Mouse (Mus musculus): ENCODE results near the gene C2cd5. TPM values are rescaled to one million over a fixed set of nuclear protein-coding genes. Genes with fewer than 3 reads are reported as not detected.

C2cd5 gene
- polyA plus RNA-seq, 1 experiment from 2014 or later: 7.9 TPM

- no peak for DNase-seq
- Histone ChIP-seq H3K9me3 (ENCODE audit: low read length) (no peaks in the 10 kb centered on the region), H3K9ac (replicated peaks) (no peak overlapping the region), H3K36me3 (replicated peaks; ENCODE audit: insufficient read depth, low read length) (no peaks in the 10 kb centered on the region), H3K4me2 (ENCODE audit: low read depth, low read length) (no peak overlapping the region), H3K27ac (ENCODE audit: low read depth) (no peak overlapping the region), H3K27me3 (ENCODE audit: insufficient read depth, low read length) (no peaks in the 10 kb centered on the region), H3K4me1 (ENCODE audit: insufficient read depth) (peaks cover 10% of the 10 kb centered on the region), H3K4me3 (ENCODE audit: low read depth, low read length) (no peak overlapping the region)
- ATAC-seq: no peak
- TF ChIP-seq CTCF (IDR thresholded peaks at IDR 0.05; ENCODE audit: low read depth) (peak; percentile 25; the same call in 1 of the 2 replicates), EP300 (IDR thresholded peaks at IDR 0.05; ENCODE audit: low read depth) (no peak)
- 71% methylated on average over 7 of the region's 7 CpGs for WGBS (ENCODE audit: insufficient replicate concordance)
These were observed 10.4 kb upstream of the C2cd5 start for GRCm38 (mm10) chr6:143110371-143110770.

DNA sequence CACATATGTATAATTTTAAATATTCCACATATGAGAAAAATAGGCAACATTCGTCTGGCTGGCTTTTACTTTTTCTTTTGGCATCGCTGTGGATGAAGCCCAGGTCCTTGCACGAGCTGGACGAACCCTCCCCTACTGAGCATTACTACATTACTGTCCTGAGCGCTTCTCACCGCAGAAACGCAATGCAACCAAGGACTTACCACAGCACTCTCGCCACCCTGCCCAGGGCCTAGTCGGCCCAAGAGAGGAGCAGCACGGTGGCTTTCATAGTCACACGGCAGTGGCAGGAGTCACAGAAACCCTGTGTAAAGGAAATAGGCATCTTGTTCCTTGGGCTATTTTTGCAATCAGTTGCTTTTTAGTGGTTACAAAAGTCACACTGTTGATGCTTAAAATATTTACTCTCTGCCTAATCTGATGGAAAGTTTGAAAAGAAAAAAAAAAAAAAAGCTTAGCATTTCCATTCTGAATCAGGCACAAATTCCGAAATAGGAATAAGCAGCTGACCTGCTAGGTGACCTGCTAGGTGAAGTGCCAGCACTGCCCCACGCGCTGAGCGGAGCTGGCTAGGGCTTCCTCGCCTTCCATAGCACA is 9.8 kb upstream of the C2cd5 start:
- no peak overlapping the region for H3K4me3 ChIP-seq (ENCODE audit: low read depth, low read length)

DNA sequence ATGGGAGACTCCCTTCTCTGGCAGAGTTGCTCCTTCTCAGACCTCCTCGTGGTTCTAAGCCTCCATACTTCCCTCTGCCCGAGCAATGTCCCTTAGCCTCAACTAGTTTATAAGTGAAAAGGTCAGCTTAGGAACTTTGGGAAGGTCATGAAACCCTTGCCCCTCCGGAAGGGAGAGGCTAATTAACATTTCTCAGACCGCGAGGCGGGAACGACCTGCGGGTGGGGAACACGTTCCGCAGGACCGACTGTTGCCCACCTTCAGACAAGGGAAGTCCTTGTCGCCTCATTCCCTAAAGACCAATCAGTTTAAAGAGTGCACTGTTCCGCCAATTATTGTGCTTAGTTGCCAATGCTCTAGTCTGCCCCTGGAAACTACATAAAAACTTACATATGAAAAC is 8.1 kb upstream of the C2cd5 start:
- no peak overlapping the region for H3K9ac ChIP-seq (replicated peaks)
- no peak overlapping the region for H3K4me3 ChIP-seq (ENCODE audit: low read depth, low read length)
- no peaks in the 10 kb centered on the region for H3K36me3 ChIP-seq (replicated peaks; ENCODE audit: insufficient read depth, low read length)
- TF ChIP-seq EP300 (IDR thresholded peaks at IDR 0.05; ENCODE audit: low read depth): no peak
- no peak for TF ChIP-seq CTCF (IDR thresholded peaks at IDR 0.05; ENCODE audit: low read depth)
- H3K27ac ChIP-seq (ENCODE audit: low read depth): no peak overlapping the region
- H3K4me1 ChIP-seq (ENCODE audit: insufficient read depth): no peaks in the 10 kb centered on the region
- 71% methylated on average over 13 of the region's 13 CpGs for WGBS (ENCODE audit: insufficient replicate concordance)
- H3K27me3 ChIP-seq (ENCODE audit: insufficient read depth, low read length): no peaks in the 10 kb centered on the region
- DNase-seq (no peak), ATAC-seq (no peak)
- no peak overlapping the region for H3K4me2 ChIP-seq (ENCODE audit: low read depth, low read length)
- H3K9me3 ChIP-seq (ENCODE audit: low read length): no peaks in the 10 kb centered on the region

More for the DNA sequence above, 9.8 kb upstream of the C2cd5 start:
- ATAC-seq (no peak), DNase-seq (no peak)
- WGBS (ENCODE audit: insufficient replicate concordance): 63% methylated on average over 16 of the region's 16 CpGs
- no peak for TF ChIP-seq EP300 (IDR thresholded peaks at IDR 0.05; ENCODE audit: low read depth)
- TF ChIP-seq CTCF (IDR thresholded peaks at IDR 0.05; ENCODE audit: low read depth): no peak
- H3K36me3 ChIP-seq (replicated peaks; ENCODE audit: insufficient read depth, low read length): no peaks in the 10 kb centered on the region
- no peaks in the 10 kb centered on the region for H3K9me3 ChIP-seq (ENCODE audit: low read length)
- H3K4me1 ChIP-seq (ENCODE audit: insufficient read depth): peaks cover 4% of the 10 kb centered on the region
- H3K27ac ChIP-seq (ENCODE audit: low read depth): no peak overlapping the region
- H3K9ac ChIP-seq (replicated peaks): no peak overlapping the region
- H3K27me3 ChIP-seq (ENCODE audit: insufficient read depth, low read length): no peaks in the 10 kb centered on the region
- H3K4me2 ChIP-seq (ENCODE audit: low read depth, low read length): no peak overlapping the region

GRCm38 (mm10) chr6:143107611-143108010 is 7.7 kb upstream of the C2cd5 start:
- DNase-seq (no peak), ATAC-seq (no peak)
- H3K36me3 ChIP-seq (replicated peaks; ENCODE audit: insufficient read depth, low read length): no peaks in the 10 kb centered on the region
- H3K4me3 ChIP-seq (ENCODE audit: low read depth, low read length): no peak overlapping the region
- no peaks in the 10 kb centered on the region for H3K4me1 ChIP-seq (ENCODE audit: insufficient read depth)
- 85% methylated on average over 4 of the region's 4 CpGs for WGBS (ENCODE audit: insufficient replicate concordance)
- no peaks in the 10 kb centered on the region for H3K9me3 ChIP-seq (ENCODE audit: low read length)
- no peak for TF ChIP-seq CTCF (IDR thresholded peaks at IDR 0.05; ENCODE audit: low read depth)
- no peak for TF ChIP-seq EP300 (IDR thresholded peaks at IDR 0.05; ENCODE audit: low read depth)
- no peaks in the 10 kb centered on the region for H3K27me3 ChIP-seq (ENCODE audit: insufficient read depth, low read length)
- H3K4me2 ChIP-seq (ENCODE audit: low read depth, low read length): no peak overlapping the region
- H3K9ac ChIP-seq (replicated peaks): no peak overlapping the region
- H3K27ac ChIP-seq (ENCODE audit: low read depth): no peak overlapping the region

- Histone ChIP-seq H3K9ac (replicated peaks) (no peak overlapping the region), H3K4me2 (ENCODE audit: low read depth, low read length) (no peak overlapping the region), H3K4me3 (ENCODE audit: low read depth, low read length) (no peak overlapping the region), H3K27ac (ENCODE audit: low read depth) (no peak overlapping the region), H3K36me3 (replicated peaks; ENCODE audit: insufficient read depth, low read length) (no peaks in the 10 kb centered on the region), H3K4me1 (ENCODE audit: insufficient read depth) (0 out of 2 replicates have a peak, but pooled peaks cover under 1% of the 10 kb centered on the region), H3K9me3 (ENCODE audit: low read length) (no peaks in the 10 kb centered on the region), H3K27me3 (ENCODE audit: insufficient read depth, low read length) (no peaks in the 10 kb centered on the region)
- 49% methylated on average over 3 of the region's 3 CpGs for WGBS (ENCODE audit: insufficient replicate concordance)
- DNase-seq (no peak), ATAC-seq (no peak)
- TF ChIP-seq CTCF (IDR thresholded peaks at IDR 0.05; ENCODE audit: low read depth): no peak
- TF ChIP-seq EP300 (IDR thresholded peaks at IDR 0.05; ENCODE audit: low read depth): no peak
These were observed 5.8 kb upstream of the C2cd5 start for GRCm38 (mm10) chr6:143105766-143106165.

- Histone ChIP-seq H3K36me3 (replicated peaks; ENCODE audit: insufficient read depth, low read length) (no peaks in the 10 kb centered on the region), H3K4me1 (ENCODE audit: insufficient read depth) (0 out of 2 replicates have a peak, but pooled peaks cover 4% of the 10 kb centered on the region), H3K4me3 (ENCODE audit: low read depth, low read length) (no peak overlapping the region), H3K27ac (ENCODE audit: low read depth) (no peak overlapping the region), H3K9ac (replicated peaks) (no peak overlapping the region), H3K27me3 (ENCODE audit: insufficient read depth, low read length) (no peaks in the 10 kb centered on the region), H3K9me3 (ENCODE audit: low read length) (no peaks in the 10 kb centered on the region), H3K4me2 (ENCODE audit: low read depth, low read length) (no peak overlapping the region)
- 63% methylated on average over 7 of the region's 7 CpGs for WGBS (ENCODE audit: insufficient replicate concordance)
- peak; percentile 58 for TF ChIP-seq CTCF (IDR thresholded peaks at IDR 0.05; ENCODE audit: low read depth)
- TF ChIP-seq EP300 (IDR thresholded peaks at IDR 0.05; ENCODE audit: low read depth): no peak
- ATAC-seq: no peak
- DNase-seq: peak; percentile 27
These were observed 4.2 kb upstream of the C2cd5 start for GRCm38 (mm10) chr6:143103981-143104680.

All from liver, postnatal 0 days (tissue).